9 mouse cellular contexts compared by ENCODE assay signal in the genomic region with DNA sequence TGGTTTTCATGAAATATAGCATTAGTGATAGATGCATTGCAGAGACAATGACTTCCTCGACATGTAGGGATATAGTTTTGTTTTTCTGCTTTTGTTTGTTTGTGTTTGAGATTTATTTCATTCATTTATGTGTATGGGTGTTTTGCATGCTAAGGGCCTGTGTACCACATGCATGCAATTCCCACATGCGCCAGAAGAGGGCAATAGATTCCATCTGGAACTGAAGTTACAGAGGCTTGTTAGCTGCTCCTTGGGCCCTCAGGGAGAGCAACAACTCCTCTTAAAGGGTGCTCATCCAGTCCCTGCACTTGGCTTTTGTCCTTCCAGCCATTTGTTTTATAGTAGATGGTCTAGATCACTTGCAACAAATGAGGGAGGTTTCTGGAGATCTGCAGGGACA.
DNase-seq lines count a peak whose midpoint lies in the region; ATAC-seq lines count a peak whose summit lies in the region.
"Had no signal": no experiment of that assay in that cellular context is flagged by ENCODE, and none has a peak within 500 bp of the region (broad histone marks: within the 10 kb centered on the region; RNA-seq: fewer than 3 reads in every experiment).

No protein-coding gene starts in this region.

- H3K4me1 ChIP-seq in forebrain, embryonic 10.5 days, result peaks cover 9% of the 10 kb centered on the region
- no peaks in the 10 kb centered on the region for H3K4me1 ChIP-seq in forebrain, embryonic 16.5 days (replicated peaks; ENCODE audit: control insufficient read depth, insufficient read depth, low read length)
- H3K4me1 ChIP-seq: lung, embryonic 15.5 days had no signal

- ATAC-seq in forebrain, embryonic 16.5 days, result no peak
- ATAC-seq in megakaryocyte-erythroid progenitor cell, adult 5-6 weeks (replicated peaks; ENCODE audit: low FRiP score, low TSS enrichment, poor library complexity, severe bottlenecking), result peak; percentile 71

- H3K9me3 ChIP-seq in forebrain, embryonic 10.5 days, result no peaks in the 10 kb centered on the region
- H3K9me3 ChIP-seq in forebrain, embryonic 16.5 days (ENCODE audit: control insufficient read depth, low read length), result no peaks in the 10 kb centered on the region
- H3K9me3 ChIP-seq: lung, embryonic 15.5 days had no signal

- no peak overlapping the region for H3K4me2 ChIP-seq in forebrain, embryonic 16.5 days (ENCODE audit: low read length)
- H3K4me2 ChIP-seq: lung, embryonic 15.5 days had no signal

- H3K27ac ChIP-seq in forebrain, embryonic 10.5 days, result no peak overlapping the region
- H3K27ac ChIP-seq in forebrain, embryonic 16.5 days (ENCODE audit: low read length), result no peak overlapping the region
- H3K27ac ChIP-seq: lung, embryonic 15.5 days had no signal

- WGBS in forebrain, embryonic 10.5 days, result 4% methylated on average over 2 of the region's 2 CpGs
- WGBS in forebrain, embryonic 16.5 days, result 3% methylated on average over 2 of the region's 2 CpGs

- H3K9ac ChIP-seq in forebrain, embryonic 16.5 days (replicated peaks; ENCODE audit: low read depth, low read length), result no peak overlapping the region
- H3K9ac ChIP-seq: lung, embryonic 15.5 days had no signal

- peak; percentile 72 for DNase-seq in forebrain, embryonic 10.5 days (ENCODE audit: extremely low spot score, low spot score)
- peak; percentile 74 for DNase-seq in ES-CJ7 (ENCODE audit: low read depth, low spot score)
- peak; percentile 35 for DNase-seq in c-Kit-positive CD71-positive TER-119-negative erythroid progenitor cells, embryonic 14.5 days (ENCODE audit: low read depth)
- peak; percentile 75 for DNase-seq in gastrocnemius, postnatal 10 days
- DNase-seq in layer of hippocampus, postnatal 10 days (ENCODE audit: low spot score in 2 of 2), result peak; percentile 80 to 81
- peak; percentile 69 for DNase-seq in splenic B cell, adult 2 months (ENCODE audit: low read depth, low spot score)

- H3K27me3 ChIP-seq in forebrain, embryonic 10.5 days (ENCODE audit: poor library complexity, severe bottlenecking), result no peaks in the 10 kb centered on the region
- H3K27me3 ChIP-seq in forebrain, embryonic 16.5 days (replicated peaks; ENCODE audit: control insufficient read depth, insufficient read depth, low read length), result no peaks in the 10 kb centered on the region
- H3K27me3 ChIP-seq in splenic B cell, adult 2 months (ENCODE audit: control insufficient read depth, insufficient read depth, low read length, poor library complexity, severe bottlenecking), result no peaks in the 10 kb centered on the region
- H3K27me3 ChIP-seq: lung, embryonic 15.5 days had no signal

- no peaks in the 10 kb centered on the region for H3K36me3 ChIP-seq in forebrain, embryonic 10.5 days (replicated peaks)
- no peaks in the 10 kb centered on the region for H3K36me3 ChIP-seq in forebrain, embryonic 16.5 days (ENCODE audit: control insufficient read depth, insufficient read depth)
- no peaks in the 10 kb centered on the region for H3K36me3 ChIP-seq in splenic B cell, adult 2 months (ENCODE audit: control insufficient read depth, insufficient read depth, low read length, poor library complexity, severe bottlenecking)
- H3K36me3 ChIP-seq: lung, embryonic 15.5 days had no signal

- H3K4me3 ChIP-seq in forebrain, embryonic 10.5 days, result no peak overlapping the region
- H3K4me3 ChIP-seq in forebrain, embryonic 16.5 days (replicated peaks; ENCODE audit: low read length), result no peak overlapping the region
- H3K4me3 ChIP-seq: lung, embryonic 15.5 days had no signal
